Mouse (Mus musculus) hindbrain, embryonic 16.5 days (tissue): ENCODE data around the gene Ksr1. TPM values are rescaled to one million over a fixed set of nuclear protein-coding genes. Genes with fewer than 3 reads are reported as not detected.

Source experiments
- ATAC-seq: fragments of 200-750 bp; cut with Nextera tagmentation; 2 replicates; pipeline ENCODE4 v1.8.0; 2017; ENCODE audit warnings: moderate TSS enrichment, moderate library complexity
- H3K27ac ChIP-seq: fragments of 300-500 bp; sonication (generic); 2 replicates; pipeline ENCODE4 v1.5.1; 2014; ENCODE audit warnings: low read depth, mild to moderate bottlenecking, control low read depth, low read length, moderate library complexity
- H3K27me3 ChIP-seq: fragments of 300-500 bp; sonication (generic); replicated peaks from 2 replicates; pipeline ENCODE4 v1.6.1; 2014; ENCODE audit warnings: low read length; ENCODE audit not compliant: control insufficient read depth, insufficient read depth
- H3K36me3 ChIP-seq: fragments of 300-500 bp; sonication (generic); 2 replicates; pipeline ENCODE4 v1.6.1; 2014; ENCODE audit warnings: mild to moderate bottlenecking, low read length, moderate library complexity, mixed read lengths; ENCODE audit not compliant: control insufficient read depth, insufficient read depth
- H3K4me1 ChIP-seq: fragments of 300-500 bp; sonication (generic); 2 replicates; pipeline ENCODE4 v1.6.1; 2014; ENCODE audit warnings: low read depth, low read length; ENCODE audit not compliant: control insufficient read depth, insufficient read depth
- H3K4me2 ChIP-seq: fragments of 300-500 bp; sonication (generic); 2 replicates; pipeline ENCODE4 v1.6.1; 2014; ENCODE audit warnings: mild to moderate bottlenecking, low read length, control low read depth, moderate library complexity
- H3K4me3 ChIP-seq: fragments of 300-500 bp; sonication (generic); 2 replicates; pipeline ENCODE4 v1.5.1; 2014; ENCODE audit warnings: mild to moderate bottlenecking, low read length, control low read depth, moderate library complexity
- H3K9ac ChIP-seq: fragments of 300-500 bp; sonication (generic); 2 replicates; pipeline ENCODE4 v1.6.1; 2014; ENCODE audit warnings: low read depth, mild to moderate bottlenecking, control low read depth, low read length, moderate library complexity
- H3K9me3 ChIP-seq: fragments of 300-500 bp; sonication (generic); 2 replicates; pipeline ENCODE4 v1.6.1; 2014; ENCODE audit warnings: mild to moderate bottlenecking, low read length, moderate library complexity; ENCODE audit not compliant: control insufficient read depth
- WGBS: fragments of 180-500 bp; shearing (Covaris S2); extraction: QIAGEN DNeasy Blood & Tissue Kit; methylation state at CpG from one replicate; pipeline ENCODE4 v1.1.7; 2014; 5-methylcytosine and 5-hydroxymethylcytosine counted together
- polyA plus RNA-seq: library from polyadenylated mRNA; unstranded; fragments of >200 nt; fragmentation: Nextera tagmentation; extraction: Ambion mirVana; gene quantifications from 2 replicates; pipeline ENCODE4 v1.2.1, GENCODE M21; 2015

Ksr1 gene
- polyA plus RNA-seq, 1 experiment from 2014 or later = 4.4 TPM

GRCm38 (mm10) chr11:78967371-78967770 is 178.8 kb downstream of the Ksr1 start:
- no peak overlapping the region for H3K27ac ChIP-seq
- no peak overlapping the region for H3K4me3 ChIP-seq
- no peaks in the 10 kb centered on the region for H3K36me3 ChIP-seq
- no peaks in the 10 kb centered on the region for H3K4me1 ChIP-seq
- no peaks in the 10 kb centered on the region for H3K27me3 ChIP-seq
- no peak overlapping the region for H3K4me2 ChIP-seq
- H3K9me3 ChIP-seq = no peaks in the 10 kb centered on the region
- 26% methylated on average over 4 of the region's 4 CpGs for WGBS
- no peak overlapping the region for H3K9ac ChIP-seq
- ATAC-seq = no peak

Other genes starting within 250 kb of the Ksr1 start
- 0.96 and 1.2 TPM in 2 replicates for gene Nos2, start 225.6 kb downstream of the Ksr1 start, polyA plus RNA-seq
- 14.7 and 18.3 TPM in 2 replicates for gene Lgals9, start 161.5 kb downstream of the Ksr1 start, polyA plus RNA-seq
- 380 and 432 TPM in 2 replicates for gene Wsb1, start 108.3 kb upstream of the Ksr1 start, polyA plus RNA-seq
- gene Gm9964, start 150.5 kb upstream of the Ksr1 start, polyA plus RNA-seq = not detected in 2 replicates
- gene Nf1, start 193.3 kb upstream of the Ksr1 start, polyA plus RNA-seq = 5.1 TPM in 2 replicates